Mouse (Mus musculus) kidney, adult 2 months (tissue): ENCODE measurements at regions not wholly inside any gene's neighbourhood (a gene's known extent, or its start where the extent isn't known, plus 50 kb on each side); places are given as distances from the start of the nearest gene placed in this dataset.
A peak's percentile ranks its signal among the peaks of the same experiment; 100 is the strongest.

Source experiments
- DNase-seq: peaks from one replicate; pipeline ENCODE4 v3.0.0; 2021
- H3K27ac ChIP-seq: fragments of 200-500 bp; 2 replicates; pipeline ENCODE4 v1.5.1; 2012; ENCODE audit warnings: low read depth, low read length, control low read depth, inconsistent platforms; ENCODE audit not compliant: insufficient read depth
- H3K27me3 ChIP-seq: fragments of 200-500 bp; replicated peaks from 2 replicates; pipeline ENCODE4 v1.6.1; 2012; ENCODE audit warnings: mild to moderate bottlenecking, moderate library complexity, low read length, inconsistent platforms; ENCODE audit not compliant: control insufficient read depth, insufficient read depth
- H3K36me3 ChIP-seq: fragments of 200-500 bp; 2 replicates; pipeline ENCODE4 v1.6.1; 2012; ENCODE audit warnings: mild to moderate bottlenecking, moderate library complexity, low read length, inconsistent platforms; ENCODE audit not compliant: control insufficient read depth, insufficient read depth
- H3K4me1 ChIP-seq: fragments of 200-500 bp; 2 replicates; pipeline ENCODE4 v1.6.1; 2011; ENCODE audit warnings: low read length; ENCODE audit not compliant: control insufficient read depth, insufficient read depth
- H3K4me3 ChIP-seq: fragments of 200-500 bp; 2 replicates; pipeline ENCODE4 v1.5.1; 2011; ENCODE audit warnings: mild to moderate bottlenecking, low read depth, low read length, control low read depth; ENCODE audit not compliant: insufficient read depth
- CTCF ChIP-seq: fragments of 200-500 bp; conservative IDR thresholded peaks from 2 replicates; pipeline ENCODE4 v1.5.1; 2011; ENCODE audit warnings: low read depth, mild to moderate bottlenecking, control low read depth, low read length, moderate library complexity, mixed read lengths; ENCODE audit not compliant: insufficient read depth, insufficient read length
- POLR2A ChIP-seq: fragments of 200-500 bp; IDR thresholded peaks from one replicate; pipeline ENCODE4 v1.6.1; 2011; ENCODE audit warnings: low read depth, low read length, control low read depth
- WGBS: fragments of 180-500 bp; shearing (Covaris S2); methylation state at CpG from one replicate; pipeline ENCODE4 v1.1.7; 2018; 5-methylcytosine and 5-hydroxymethylcytosine counted together

DNA sequence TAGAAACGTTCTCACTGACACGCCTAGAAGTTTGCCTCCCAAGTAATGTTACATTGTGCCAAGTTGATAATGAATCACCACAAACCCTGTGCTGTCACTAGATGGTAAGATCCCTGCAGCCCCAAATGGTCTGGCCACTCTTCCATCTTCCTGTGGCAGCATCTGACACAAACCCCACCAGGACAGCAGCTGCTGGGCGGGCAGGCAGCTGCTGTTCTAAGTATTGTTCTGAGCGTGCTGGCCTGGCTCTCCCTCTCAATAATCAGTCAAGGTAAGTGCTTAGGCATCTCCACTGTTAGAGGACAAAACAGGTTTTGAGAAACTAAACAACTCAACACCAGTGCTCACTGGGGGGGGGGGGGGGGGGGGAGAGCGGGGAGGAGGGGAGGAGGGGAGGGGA lies 375.7 kb upstream of the Smim15 start:
- Histone ChIP-seq H3K4me1 (no peaks in the 10 kb centered on the region), H3K4me3 (no peak overlapping the region), H3K27ac (no peak overlapping the region), H3K27me3 (no peaks in the 10 kb centered on the region), H3K36me3 (no peaks in the 10 kb centered on the region)
- 85% methylated on average over 4 of the region's 5 CpGs for WGBS
- DNase-seq = no peak
- TF ChIP-seq CTCF (no peak), POLR2A (no peak)

DNA sequence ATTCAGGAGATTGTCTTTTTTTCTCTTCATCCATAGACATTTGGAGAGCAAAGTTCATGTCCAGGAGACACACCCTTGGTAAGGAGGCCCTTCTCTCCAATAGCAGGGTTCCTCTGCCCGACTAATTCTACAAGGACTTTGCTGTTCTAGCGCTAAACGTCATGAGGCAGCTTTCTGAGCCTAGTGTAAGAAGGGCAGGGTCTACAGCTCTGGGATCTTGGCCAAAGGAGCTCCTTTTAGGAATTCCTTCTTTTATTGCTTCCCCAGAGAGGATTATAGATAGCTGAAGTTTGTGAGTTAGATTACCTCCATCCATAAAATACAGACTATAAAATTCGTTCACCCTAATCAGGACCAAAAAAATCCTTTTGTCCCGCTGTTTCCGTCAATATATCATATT lies 378.5 kb upstream of the Smim15 start:
- Histone ChIP-seq H3K27me3 (no peaks in the 10 kb centered on the region), H3K4me1 (no peaks in the 10 kb centered on the region), H3K4me3 (no peak overlapping the region), H3K36me3 (no peaks in the 10 kb centered on the region), H3K27ac (no peak overlapping the region)
- 74% methylated on average over 6 of the region's 6 CpGs for WGBS
- DNase-seq = no peak
- no peak for TF ChIP-seq POLR2A
- TF ChIP-seq CTCF = no peak

DNA sequence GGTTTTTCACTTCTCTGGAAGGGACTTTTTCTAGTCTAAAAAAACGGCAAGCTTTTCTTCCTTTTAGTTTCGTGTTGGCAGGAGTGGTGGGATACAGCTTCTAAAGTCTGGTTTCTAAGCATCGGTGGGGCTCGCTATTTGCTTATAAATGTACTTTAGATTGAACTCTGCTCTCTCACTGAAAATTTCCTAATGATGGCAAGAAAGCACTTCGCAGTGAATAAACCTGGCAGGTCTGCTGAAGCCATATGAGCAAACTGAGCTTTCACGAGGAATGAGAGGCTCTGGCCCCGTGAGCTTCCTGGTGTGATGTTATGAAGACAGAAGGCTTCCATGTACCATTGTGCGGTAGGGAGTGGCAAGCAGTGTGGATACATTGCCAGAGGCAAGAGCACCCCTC lies 380.0 kb upstream of the Smim15 start:
- Histone ChIP-seq H3K4me1 (no peaks in the 10 kb centered on the region), H3K4me3 (no peak overlapping the region), H3K36me3 (no peaks in the 10 kb centered on the region), H3K27me3 (no peaks in the 10 kb centered on the region), H3K27ac (no peak overlapping the region)
- DNase-seq = no peak
- WGBS = 76% methylated on average over 8 of the region's 8 CpGs
- no peak for TF ChIP-seq CTCF
- TF ChIP-seq POLR2A = no peak

DNA sequence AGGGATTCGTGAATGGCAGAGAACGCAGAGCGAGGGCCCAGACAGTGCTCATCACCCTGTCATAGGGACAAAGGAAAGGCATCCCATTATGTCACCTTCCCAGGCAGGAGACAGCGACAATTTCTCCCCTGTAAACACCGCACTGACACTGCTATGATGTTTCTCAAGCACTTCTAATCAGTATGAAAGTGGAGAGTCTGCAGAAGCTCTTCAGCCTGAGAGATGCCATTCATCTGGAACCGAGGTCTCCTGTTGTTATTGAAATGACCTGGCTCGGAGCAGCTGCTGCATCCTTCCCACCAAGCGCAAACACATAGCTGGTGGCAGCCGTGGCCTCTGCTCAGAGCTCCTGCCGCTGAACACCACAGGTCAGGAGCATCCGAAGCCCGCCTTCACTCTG lies 380.5 kb upstream of the Smim15 start:
- Histone ChIP-seq H3K27ac (no peak overlapping the region), H3K4me3 (no peak overlapping the region), H3K27me3 (no peaks in the 10 kb centered on the region), H3K4me1 (no peaks in the 10 kb centered on the region), H3K36me3 (no peaks in the 10 kb centered on the region)
- WGBS = 63% methylated on average over 12 of the region's 12 CpGs
- no peak for TF ChIP-seq POLR2A
- TF ChIP-seq CTCF = no peak
- no peak for DNase-seq

DNA sequence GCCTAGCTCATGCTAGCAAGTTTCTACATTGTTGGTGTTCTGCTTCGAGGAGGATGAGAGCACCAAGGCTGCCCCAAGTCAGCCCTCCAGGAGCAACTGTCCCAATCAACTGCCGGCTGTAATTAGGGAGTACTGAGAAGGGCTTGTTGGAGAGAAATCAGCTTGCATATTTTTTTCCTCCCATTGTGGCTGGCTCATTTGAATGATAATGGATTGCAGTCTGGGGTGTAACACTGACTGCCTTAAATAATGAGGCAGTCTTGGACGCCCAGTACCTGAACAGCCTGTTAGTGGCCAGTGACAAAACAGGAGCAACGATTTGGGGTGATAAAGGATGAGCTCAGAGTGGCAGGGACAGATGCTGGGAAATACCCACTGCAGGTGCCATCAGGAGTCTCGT lies 382.8 kb upstream of the Smim15 start:
- no peaks in the 10 kb centered on the region for H3K27me3 ChIP-seq
- TF ChIP-seq POLR2A (no peak), CTCF (no peak)
- no peaks in the 10 kb centered on the region for H3K36me3 ChIP-seq
- 56% methylated on average over 5 of the region's 5 CpGs for WGBS
- no peaks in the 10 kb centered on the region for H3K4me1 ChIP-seq
- H3K4me3 ChIP-seq = no peak overlapping the region
- H3K27ac ChIP-seq = no peak overlapping the region
- no peak for DNase-seq

DNA sequence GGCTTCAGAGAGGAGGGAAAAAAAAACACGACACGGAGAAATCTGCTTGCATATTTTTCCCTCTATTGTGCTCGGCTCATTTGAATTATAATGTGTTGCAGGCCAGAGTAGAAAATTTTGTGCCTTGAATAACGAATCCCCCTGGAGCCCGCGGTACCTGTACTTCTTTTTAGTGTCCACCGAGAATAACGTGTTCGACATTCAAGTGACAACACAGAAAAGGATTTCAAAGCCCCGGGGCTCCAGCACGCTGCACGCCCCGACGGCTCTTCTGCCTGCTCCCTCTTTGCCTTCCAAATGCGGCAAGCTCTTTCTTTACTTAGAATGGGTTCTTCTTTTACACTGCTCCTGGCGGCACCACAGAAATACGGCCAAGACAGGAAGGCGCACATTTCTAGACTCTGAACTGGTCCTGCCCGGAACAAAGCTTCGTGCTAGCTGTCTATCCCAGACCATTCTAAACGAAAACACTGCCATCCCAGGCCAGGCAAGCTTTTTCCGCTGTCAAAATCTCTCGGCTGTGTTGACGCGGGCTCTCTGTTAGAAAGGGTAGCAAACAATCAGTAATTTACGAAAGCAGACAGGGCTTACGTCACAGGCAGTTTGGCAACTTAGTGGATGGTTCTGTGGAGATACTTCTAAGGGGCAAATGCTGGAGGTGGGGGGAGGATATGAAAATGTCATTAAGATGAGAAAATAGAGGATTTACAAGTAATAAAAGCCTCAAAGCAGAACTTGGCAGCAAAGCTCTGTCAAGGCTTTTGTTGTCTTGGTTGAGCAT lies 398.2 kb upstream of the Smim15 start:
- Histone ChIP-seq H3K27ac (no peak overlapping the region), H3K4me1 (no peaks in the 10 kb centered on the region; the same call in 1 of the 2 replicates), H3K36me3 (no peaks in the 10 kb centered on the region), H3K27me3 (no peaks in the 10 kb centered on the region), H3K4me3 (peak overlapping the region; percentile 26)
- 10% methylated on average over 27 of the region's 27 CpGs for WGBS
- TF ChIP-seq POLR2A (no peak), CTCF (no peak)
- DNase-seq = peak; percentile 59

DNA sequence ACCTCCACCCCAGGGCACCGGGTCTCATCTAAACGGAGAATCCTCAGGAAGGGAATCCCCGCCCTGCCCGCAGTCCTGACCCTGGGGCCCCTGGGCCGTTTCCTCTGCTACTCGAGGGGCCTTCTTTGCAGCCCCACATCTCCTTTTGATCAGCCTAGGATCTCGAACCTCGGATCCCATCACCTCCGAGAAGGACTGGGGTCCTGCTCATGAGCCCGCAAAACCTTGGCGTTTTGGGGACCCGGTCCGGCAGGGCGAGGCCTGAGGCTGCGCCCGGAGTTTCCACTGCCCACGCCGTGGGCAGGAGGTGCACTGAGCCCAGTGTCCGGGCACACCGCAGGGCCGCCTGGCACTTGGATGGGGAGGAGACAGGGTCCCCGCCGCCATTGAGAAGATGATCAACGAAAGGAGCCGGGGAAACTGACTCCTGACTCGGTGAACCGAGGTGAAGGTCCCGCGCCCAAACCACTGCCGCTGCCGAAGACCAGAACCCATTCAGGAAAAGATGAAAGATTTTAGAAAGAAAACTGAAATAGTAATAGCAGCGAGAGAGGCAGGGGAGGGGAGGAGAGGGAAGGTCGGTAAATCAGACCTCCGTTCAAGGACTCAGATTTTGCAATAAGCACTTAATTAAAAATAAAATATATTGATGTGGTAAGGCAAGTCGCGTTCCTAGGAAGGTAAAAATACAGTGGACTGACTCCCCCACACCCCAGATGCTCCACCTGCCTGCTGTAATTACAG lies 399.0 kb upstream of the Smim15 start:
- Histone ChIP-seq H3K27me3 (no peaks in the 10 kb centered on the region), H3K4me3 (peak overlapping the region; percentile 26), H3K27ac (no peak overlapping the region), H3K36me3 (no peaks in the 10 kb centered on the region), H3K4me1 (no peaks in the 10 kb centered on the region; the same call in 1 of the 2 replicates)
- DNase-seq = peak; percentile 3
- TF ChIP-seq POLR2A (no peak), CTCF (no peak)
- WGBS = 15% methylated on average over 36 of the region's 36 CpGs
